Mouse (Mus musculus) T-helper 1 cell (primary cell): Measurements from ENCODE around the gene Ankrd66.

ENCODE experiments used
- in situ Hi-C: fragments of 300-600 bp; cut with MboI, MseI; formaldehyde crosslinking; loops from one replicate; pipeline ENCODE4 v1.15.1; 2025; ENCODE audit warnings: high pct_unique_total_duplicates

Ankrd66 gene

GRCm38 (mm10) chr17:43543539-43543938, at the start of gene Ankrd66:
Gene Ankrd66 (minus strand): TSS chr17:43543639.
- in situ Hi-C loops, result no loop called here

- in situ Hi-C loops, result loop anchor here (5.0 kb wide), 1 partner anchor 70 kb away; no protein-coding TSS in a partner anchor
Measured at GRCm38 (mm10) chr17:43592296-43593291, 49.2 kb upstream of the Ankrd66 start.

- in situ Hi-C loops, result loop anchor here (5.0 kb wide), 1 partner anchor 68 kb away; no protein-coding TSS in a partner anchor
Measured at GRCm38 (mm10) chr17:43590531-43590930, 47.1 kb upstream of the Ankrd66 start.

GRCm38 (mm10) chr17:43589750-43590149, 46.3 kb upstream of the Ankrd66 start:
- in situ Hi-C loops, result loop anchor here (5.0 kb wide), 1 partner anchor 67 kb away; no protein-coding TSS in a partner anchor

GRCm38 (mm10) chr17:43587278-43587677, 43.8 kb upstream of the Ankrd66 start:
- in situ Hi-C loops, result no loop called here

- in situ Hi-C loops, result no loop called here
Measured at GRCm38 (mm10) chr17:43584771-43585170, 41.3 kb upstream of the Ankrd66 start.

- in situ Hi-C loops, result no loop called here
Measured at GRCm38 (mm10) chr17:43581012-43581467, 37.6 kb upstream of the Ankrd66 start.

GRCm38 (mm10) chr17:43580456-43580855, 37.0 kb upstream of the Ankrd66 start:
- in situ Hi-C loops, result no loop called here

- in situ Hi-C loops, result no loop called here
Measured at GRCm38 (mm10) chr17:43573624-43574073, 30.2 kb upstream of the Ankrd66 start.

GRCm38 (mm10) chr17:43569287-43569686, 25.8 kb upstream of the Ankrd66 start:
- in situ Hi-C loops, result no loop called here

GRCm38 (mm10) chr17:43567992-43568888, 24.8 kb upstream of the Ankrd66 start, which contains the start of gene Pla2g7:
Gene Pla2g7 (plus strand): TSS chr17:43568098.
- in situ Hi-C loops, result no loop called here

GRCm38 (mm10) chr17:43567593-43567991, 24.2 kb upstream of the Ankrd66 start:
- in situ Hi-C loops, result no loop called here

- in situ Hi-C loops, result no loop called here
Measured at GRCm38 (mm10) chr17:43563192-43563987, 20.0 kb upstream of the Ankrd66 start.

GRCm38 (mm10) chr17:43558678-43559077, 15.2 kb upstream of the Ankrd66 start:
- in situ Hi-C loops, result no loop called here

- in situ Hi-C loops, result no loop called here
Measured at GRCm38 (mm10) chr17:43557541-43558090, 14.2 kb upstream of the Ankrd66 start.

- in situ Hi-C loops, result no loop called here
Measured at GRCm38 (mm10) chr17:43557104-43557503, 13.7 kb upstream of the Ankrd66 start.

- in situ Hi-C loops, result no loop called here
Measured at GRCm38 (mm10) chr17:43554516-43555403, 11.3 kb upstream of the Ankrd66 start.

- in situ Hi-C loops, result no loop called here
Measured at GRCm38 (mm10) chr17:43551122-43551630, 7.7 kb upstream of the Ankrd66 start.

- in situ Hi-C loops, result no loop called here
Measured at GRCm38 (mm10) chr17:43544040-43544439, 601 bp upstream of the Ankrd66 start.
